Mouse (Mus musculus) retina, embryonic 14.5 days (tissue): ENCODE data around the gene Ppfibp2.

Source experiments
- DNase-seq: peaks from one replicate; pipeline ENCODE4 v3.0.0-alpha.2; 2015; ENCODE audit warnings: low spot score

Gene Ppfibp2

GRCm38 (mm10) chr7:107702461-107703380 lies 107.7 kb downstream of the Ppfibp2 start:
- no peak for DNase-seq

GRCm38 (mm10) chr7:107705941-107706340 lies 110.9 kb downstream of the Ppfibp2 start:
- no peak for DNase-seq

GRCm38 (mm10) chr7:107707650-107708049 lies 112.6 kb downstream of the Ppfibp2 start:
- no peak for DNase-seq

- DNase-seq: peak; percentile 85
Observed at GRCm38 (mm10) chr7:107708491-107709112, 113.6 kb downstream of the Ppfibp2 start.

- DNase-seq: peak; percentile 70
Observed at GRCm38 (mm10) chr7:107712743-107713142, 117.7 kb downstream of the Ppfibp2 start.

- DNase-seq: no peak
Observed at GRCm38 (mm10) chr7:107714067-107714466, 119.1 kb downstream of the Ppfibp2 start.

GRCm38 (mm10) chr7:107720771-107721170 lies 125.8 kb downstream of the Ppfibp2 start:
- DNase-seq: no peak

GRCm38 (mm10) chr7:107722536-107722935 lies 127.5 kb downstream of the Ppfibp2 start:
- no peak for DNase-seq

- no peak for DNase-seq
Observed at GRCm38 (mm10) chr7:107727538-107727937, 132.5 kb downstream of the Ppfibp2 start.

GRCm38 (mm10) chr7:107730587-107730986 lies 135.6 kb downstream of the Ppfibp2 start:
- DNase-seq: no peak

GRCm38 (mm10) chr7:107733162-107733561 lies 138.2 kb downstream of the Ppfibp2 start:
- DNase-seq: no peak

- peak; percentile 62 for DNase-seq
Observed at GRCm38 (mm10) chr7:107738726-107739125, 143.7 kb downstream of the Ppfibp2 start.

- no peak for DNase-seq
Observed at GRCm38 (mm10) chr7:107742963-107743465, 148.0 kb downstream of the Ppfibp2 start.

GRCm38 (mm10) chr7:107744454-107744853 lies 149.4 kb downstream of the Ppfibp2 start:
- DNase-seq: no peak

- no peak for DNase-seq
Observed at GRCm38 (mm10) chr7:107745111-107745510, 150.1 kb downstream of the Ppfibp2 start.

- no peak for DNase-seq
Observed at GRCm38 (mm10) chr7:107746036-107746435, 151.0 kb downstream of the Ppfibp2 start.

GRCm38 (mm10) chr7:107747476-107747875 lies 152.5 kb downstream of the Ppfibp2 start:
- DNase-seq: no peak

GRCm38 (mm10) chr7:107747954-107748353 lies 152.9 kb downstream of the Ppfibp2 start:
- DNase-seq: peak; percentile 81

GRCm38 (mm10) chr7:107749270-107749669 lies 154.3 kb downstream of the Ppfibp2 start:
- DNase-seq: peak; percentile 86

GRCm38 (mm10) chr7:107749721-107750120 lies 154.7 kb downstream of the Ppfibp2 start:
- no peak for DNase-seq

GRCm38 (mm10) chr7:107752031-107752520 lies 157.1 kb downstream of the Ppfibp2 start:
- DNase-seq: no peak

GRCm38 (mm10) chr7:107755905-107756304 lies 160.9 kb downstream of the Ppfibp2 start:
- no peak for DNase-seq

- no peak for DNase-seq
Observed at GRCm38 (mm10) chr7:107756748-107757147, 161.7 kb downstream of the Ppfibp2 start.
